ENCODE assay signal across 9 mouse cellular contexts in the genomic region with DNA sequence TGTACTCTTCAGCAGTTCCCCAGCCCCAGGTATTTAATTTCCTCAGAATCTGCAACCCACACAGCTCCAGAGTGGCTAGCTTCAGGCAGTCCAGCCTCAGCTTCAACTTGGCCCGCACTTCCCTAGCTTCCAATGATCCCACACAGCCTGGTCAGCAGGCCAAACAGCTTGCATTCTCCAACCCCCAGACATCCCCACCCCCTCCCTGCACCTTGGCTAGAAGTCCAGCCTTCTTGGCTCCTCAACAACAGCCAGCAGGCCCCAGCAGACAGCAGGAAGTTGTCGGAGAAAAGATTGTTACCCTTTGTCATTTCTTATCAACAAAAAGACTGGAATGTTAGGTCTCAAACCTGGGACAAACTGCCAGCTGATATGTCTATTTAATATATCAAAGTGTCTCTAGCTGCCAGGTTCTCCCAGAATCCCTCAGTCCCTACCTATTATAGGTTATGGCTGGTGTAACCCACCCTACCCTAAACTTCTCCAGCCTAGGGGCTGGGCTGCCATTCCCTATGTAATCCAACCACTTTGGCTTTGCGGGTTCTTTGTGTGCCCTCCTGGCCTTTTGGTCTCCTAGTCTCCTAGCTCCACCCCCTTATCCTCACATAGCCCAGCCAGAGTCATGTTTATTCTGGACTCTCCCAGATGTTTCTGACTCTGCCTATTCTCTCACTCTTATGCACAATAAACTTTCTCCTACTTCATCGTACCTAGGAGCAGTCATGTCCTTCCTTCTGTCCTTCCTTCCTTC. TPM values are rescaled to one million over a fixed set of nuclear protein-coding genes. Genes with fewer than 3 reads are reported as not detected.
DNase-seq lines count a peak whose midpoint lies in the region; ATAC-seq and TF ChIP-seq lines count a peak whose summit lies in the region.
"Had no signal": no experiment of that assay in that cellular context is flagged by ENCODE, and none has a peak within 500 bp of the region (broad histone marks: within the 10 kb centered on the region; RNA-seq: fewer than 3 reads in every experiment).

No protein-coding gene starts in this region.

- no peaks in the 10 kb centered on the region for H3K27me3 ChIP-seq in heart, postnatal 0 days (ENCODE audit: control insufficient read depth, insufficient read depth, low read length)
- H3K27me3 ChIP-seq in hindbrain, embryonic 13.5 days, result no peaks in the 10 kb centered on the region

- peaks cover 10% of the 10 kb centered on the region; the same call in 1 of the 2 replicates for H3K4me1 ChIP-seq in brown adipose tissue, adult 24 weeks (ENCODE audit: control insufficient read depth, insufficient read depth, insufficient read length, low read length)
- peaks cover 20% of the 10 kb centered on the region for H3K4me1 ChIP-seq in heart, postnatal 0 days (ENCODE audit: control insufficient read depth, insufficient read depth)
- no peaks in the 10 kb centered on the region for H3K4me1 ChIP-seq in hindbrain, embryonic 13.5 days (replicated peaks)

- H3K27ac ChIP-seq in brown adipose tissue, adult 24 weeks (replicated peaks; ENCODE audit: low read depth, low read length), result 0 out of 2 replicates have a peak overlapping the region, but pooled peaks have one; percentile 36
- peak overlapping the region; percentile 43 for H3K27ac ChIP-seq in heart, postnatal 0 days (ENCODE audit: low read depth)
- no peak overlapping the region for H3K27ac ChIP-seq in hindbrain, embryonic 13.5 days

- TF ChIP-seq EP300 in heart, postnatal 0 days (IDR thresholded peaks at IDR 0.05; ENCODE audit: low read depth), result no peak

- H3K4me2 ChIP-seq in heart, postnatal 0 days (ENCODE audit: low read depth, low read length), result no peak overlapping the region
- H3K4me2 ChIP-seq in hindbrain, embryonic 13.5 days, result no peak overlapping the region

- H3K4me3 ChIP-seq in brown adipose tissue, adult 24 weeks (ENCODE audit: insufficient read depth, low read depth, low read length), result no peak overlapping the region
- no peak overlapping the region for H3K4me3 ChIP-seq in heart, postnatal 0 days (ENCODE audit: low read depth, low read length)
- no peak overlapping the region for H3K4me3 ChIP-seq in hindbrain, embryonic 13.5 days
- H3K4me3 ChIP-seq: myocyte had no signal

- peak; percentile 79 for ATAC-seq in heart, postnatal 0 days (ENCODE audit: insufficient read depth, low read depth)
- no peak for ATAC-seq in inflammation-experienced regulatory T-cells, adult 6 months
- ATAC-seq in erythroblast, adult 5-6 weeks (replicated peaks; ENCODE audit: low FRiP score, poor library complexity, severe bottlenecking), result no peak
- no peak for ATAC-seq in hindbrain, embryonic 13.5 days (ENCODE audit: low FRiP score)

- no peaks in the 10 kb centered on the region for H3K36me3 ChIP-seq in heart, postnatal 0 days (replicated peaks; ENCODE audit: control insufficient read depth, insufficient read depth, low read length)
- no peaks in the 10 kb centered on the region for H3K36me3 ChIP-seq in hindbrain, embryonic 13.5 days

- no peak for TF ChIP-seq CTCF in heart, postnatal 0 days (IDR thresholded peaks at IDR 0.05; ENCODE audit: low read depth)

- DNase-seq in NIH3T3 (ENCODE audit: low read depth), result peak; percentile 66
- peak; percentile 33 for DNase-seq in heart, postnatal 0 days (ENCODE audit: low spot score)
- peak; percentile 73 to 82 for DNase-seq in kidney, postnatal 4 days
- no peak for DNase-seq in thymus, postnatal 0 days (ENCODE audit: low spot score)

- 15% methylated on average over 4 of the region's 4 CpGs for WGBS in heart, postnatal 0 days
- 64% methylated on average over 4 of the region's 4 CpGs for WGBS in hindbrain, embryonic 13.5 days

- no peaks in the 10 kb centered on the region for H3K9me3 ChIP-seq in heart, postnatal 0 days (replicated peaks; ENCODE audit: control insufficient read depth, low read length)
- H3K9me3 ChIP-seq in hindbrain, embryonic 13.5 days, result no peaks in the 10 kb centered on the region

- no peak overlapping the region for H3K9ac ChIP-seq in heart, postnatal 0 days (replicated peaks; ENCODE audit: low read depth, low read length)
- H3K9ac ChIP-seq in hindbrain, embryonic 13.5 days, result no peak overlapping the region

RNA-seq across cellular contexts. Expression of gene Slamf9, which starts 43.1 kb away (rescaled TPM):
- 3.5 and 4.5 TPM in 2 replicates for polyA plus RNA-seq in brown adipose tissue, adult 24 weeks (2012; ENCODE audit: insufficient read depth, insufficient read length, missing spikeins)
- total RNA-seq in heart, postnatal 0 days (2014; rRNA removed; ENCODE audit: low replicate concordance), result 1.9 and 5.8 TPM in 2 replicates
- 1.6 and 2.0 TPM in 2 replicates for polyA plus RNA-seq in heart, postnatal 0 days (2015; fragmentation: Nextera tagmentation; extraction: Ambion mirVana)
- under 1 TPM in 2 of 3 experiments, not detected in 1; 0.36 to 0.61 TPM for polyA plus RNA-seq in inflammation-experienced regulatory T-cells, adult 6 months (2017; shearing (Covaris generic))
- polyA plus RNA-seq in thymus, postnatal 0 days (2015; fragmentation: Nextera tagmentation; extraction: Ambion mirVana), result 1.2 and 1.4 TPM in 2 replicates
- 4.0 TPM in 1 of 2 replicates, not detected in the other for total RNA-seq in erythroblast, adult 5-6 weeks (2015; ENCODE audit: low replicate concordance)
- total RNA-seq in erythroblast, adult 5-6 weeks (2017; ENCODE audit: low replicate concordance), result 0.70 and 0.77 TPM in 2 replicates
- 0.34 TPM in 1 of 2 replicates, not detected in the other for polyA plus RNA-seq in hindbrain, embryonic 13.5 days (2015; fragmentation: Nextera tagmentation; extraction: Ambion mirVana)

RNA-seq across cellular contexts. Expression of gene Igsf9, which starts 49.6 kb away (rescaled TPM):
- polyA plus RNA-seq in brown adipose tissue, adult 24 weeks (2012; ENCODE audit: insufficient read depth, insufficient read length, missing spikeins), result 0.96 TPM in 1 of 2 replicates, not detected in the other
- total RNA-seq in heart, postnatal 0 days (2014; rRNA removed; ENCODE audit: low replicate concordance), result 3.2 and 15.5 TPM in 2 replicates
- 0.75 and 0.78 TPM in 2 replicates for polyA plus RNA-seq in heart, postnatal 0 days (2015; fragmentation: Nextera tagmentation; extraction: Ambion mirVana)
- polyA plus RNA-seq in inflammation-experienced regulatory T-cells, adult 6 months (2017; shearing (Covaris generic)), result 1 to 10 TPM in 1 of 3 experiments, under 1 TPM in 1, not detected in 1; 0.50 to 1.4 TPM
- polyA plus RNA-seq in thymus, postnatal 0 days (2015; fragmentation: Nextera tagmentation; extraction: Ambion mirVana), result 2.4 and 2.5 TPM in 2 replicates
- total RNA-seq in erythroblast, adult 5-6 weeks (2015; ENCODE audit: low replicate concordance), result not detected in 2 replicates
- not detected in 2 replicates for total RNA-seq in erythroblast, adult 5-6 weeks (2017; ENCODE audit: low replicate concordance)
- 57.4 and 62.6 TPM in 2 replicates for polyA plus RNA-seq in hindbrain, embryonic 13.5 days (2015; fragmentation: Nextera tagmentation; extraction: Ambion mirVana)

RNA-seq across cellular contexts. Expression of gene Pigm, which starts 55.7 kb away (rescaled TPM):
- 3.9 and 5.0 TPM in 2 replicates for polyA plus RNA-seq in brown adipose tissue, adult 24 weeks (2012; ENCODE audit: insufficient read depth, insufficient read length, missing spikeins)
- 13.8 and 14.8 TPM in 2 replicates for total RNA-seq in heart, postnatal 0 days (2014; rRNA removed; ENCODE audit: low replicate concordance)
- polyA plus RNA-seq in heart, postnatal 0 days (2015; fragmentation: Nextera tagmentation; extraction: Ambion mirVana), result 2.1 and 2.2 TPM in 2 replicates
- polyA plus RNA-seq in inflammation-experienced regulatory T-cells, adult 6 months (2017; shearing (Covaris generic)), result 1 to 10 TPM; 4.9 to 6.3 (median 5.7) TPM
- polyA plus RNA-seq in thymus, postnatal 0 days (2015; fragmentation: Nextera tagmentation; extraction: Ambion mirVana), result 5.6 and 6.5 TPM in 2 replicates
- total RNA-seq in erythroblast, adult 5-6 weeks (2015; ENCODE audit: low replicate concordance), result 5.2 and 5.6 TPM in 2 replicates
- total RNA-seq in erythroblast, adult 5-6 weeks (2017; ENCODE audit: low replicate concordance), result 5.3 and 8.1 TPM in 2 replicates
- 4.7 and 4.9 TPM in 2 replicates for polyA plus RNA-seq in hindbrain, embryonic 13.5 days (2015; fragmentation: Nextera tagmentation; extraction: Ambion mirVana)

Comparison
In these comparisons a context has a peak if more than half of its experiments do, and no peak if none do; other contexts are left out.
1. RNA of gene Igsf9, which starts 49.6 kb away (polyA plus RNA-seq): 57.4 to 62.6 TPM in hindbrain, embryonic 13.5 days; 2.4 to 2.5 TPM in thymus, postnatal 0 days, 0.75 to 0.78 TPM in heart, postnatal 0 days, 0.50 to 1.4 TPM in inflammation-experienced regulatory T-cells, adult 6 months and 0.96 TPM in brown adipose tissue, adult 24 weeks; every median in the first group is over 10 times any median in the second.